Mouse (Mus musculus) natural killer cell, adult 2 months (primary cell): ENCODE data around the gene Rsad2.

Experiments used
- DNase-seq, 2 experiments: peaks; one replicate each; pipeline ENCODE4 v3.0.0; 2022; ENCODE audit warnings: low spot score in 2 of 2

The Rsad2 gene

GRCm38 (mm10) chr12:26401696-26402470 is 54.4 kb downstream of the Rsad2 start:
- peak; percentile 44 to 47 for DNase-seq

- DNase-seq = peak; percentile 9 to 26
These were observed 55.0 kb downstream of the Rsad2 start for GRCm38 (mm10) chr12:26401254-26401653.

GRCm38 (mm10) chr12:26400762-26401161 is 55.5 kb downstream of the Rsad2 start:
- no peak for DNase-seq

GRCm38 (mm10) chr12:26399391-26399790 is 56.9 kb downstream of the Rsad2 start:
- DNase-seq = no peak

- DNase-seq = peak; percentile 31 to 59
These were observed 57.7 kb downstream of the Rsad2 start for GRCm38 (mm10) chr12:26398597-26398996.

- no peak for DNase-seq
These were observed 61.5 kb downstream of the Rsad2 start for GRCm38 (mm10) chr12:26394485-26395470.

GRCm38 (mm10) chr12:26393291-26393690 is 63.0 kb downstream of the Rsad2 start:
- no peak for DNase-seq
